Mouse (Mus musculus) layer of hippocampus, postnatal 36 days (tissue): ENCODE results near the gene Lman2. TPM values are rescaled to one million over a fixed set of nuclear protein-coding genes. Genes with fewer than 3 reads are reported as not detected.

Experiments
- DNase-seq, 2 experiments: peaks; one replicate each; pipeline ENCODE4 v3.0.0; 2022
- total RNA-seq, 2 experiments: library from RNA; stranded (reverse); gene quantifications; 2 replicates each; pipeline ENCODE4 v1.2.3; 2021

Gene Lman2
- total RNA-seq: 10 to 100 TPM; 58.3 to 70.5 TPM

DNA sequence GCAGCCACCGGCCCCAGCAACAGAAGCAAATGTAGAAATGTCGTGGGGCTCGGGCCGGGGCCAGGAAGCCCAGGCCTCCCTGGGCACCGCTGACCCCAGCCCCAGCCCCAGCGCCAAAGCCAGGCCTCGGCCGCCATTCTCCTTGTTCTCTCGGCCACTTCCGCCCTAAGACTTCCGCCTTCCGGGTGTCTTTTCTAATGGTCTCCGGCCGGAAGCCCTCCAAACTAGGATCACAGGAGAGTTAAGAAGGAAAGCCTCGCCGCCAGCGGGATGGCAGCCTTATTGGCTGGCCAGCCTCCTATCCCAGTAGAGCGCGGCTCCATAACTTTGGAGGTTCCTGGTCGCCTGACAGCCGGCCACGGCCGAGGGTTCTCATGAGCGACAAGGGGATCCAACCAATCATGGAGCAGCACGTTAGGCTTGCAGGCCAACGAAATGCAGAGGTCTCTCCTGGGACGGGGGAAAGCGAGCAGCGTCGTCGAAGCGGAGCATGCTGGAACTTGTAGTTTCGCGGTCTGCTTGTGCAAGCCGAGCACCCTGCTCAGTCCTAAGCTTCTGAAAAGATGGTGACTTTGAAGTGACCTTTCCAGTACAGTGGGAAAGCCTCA is at the start of gene Lman2:
TSS of gene Lman2 (minus strand) at position 331 of the 608 bp plus-strand sequence.
- peak; percentile 97 to 98 for DNase-seq

DNA sequence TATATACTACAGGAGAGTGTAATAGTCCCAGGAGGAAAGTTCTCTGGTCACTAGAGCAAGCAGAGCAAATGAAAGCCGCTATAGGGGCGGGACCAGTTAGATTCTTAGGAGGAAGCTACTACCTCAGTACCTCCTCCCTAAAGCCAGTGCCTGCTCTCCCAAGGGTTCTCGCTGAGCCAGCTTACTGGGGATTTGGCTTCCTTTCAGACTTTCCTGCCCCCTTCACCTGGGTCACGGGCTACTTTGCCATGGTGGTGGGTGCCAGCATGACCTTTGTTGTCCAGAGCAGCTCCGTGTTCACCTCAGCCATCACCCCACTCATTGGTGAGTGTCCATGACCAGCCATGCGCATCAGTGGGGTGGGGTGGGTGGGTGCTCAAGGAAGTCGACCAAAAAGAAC is 49.2 kb upstream of the Lman2 start:
- no peak for DNase-seq

- no peak for DNase-seq
These were observed 46.0 kb upstream of the Lman2 start for GRCm38 (mm10) chr13:55408546-55409120.

- no peak for DNase-seq
These were observed 44.8 kb upstream of the Lman2 start for GRCm38 (mm10) chr13:55407341-55407740.

GRCm38 (mm10) chr13:55405783-55406390 is 43.3 kb upstream of the Lman2 start:
- no peak for DNase-seq

GRCm38 (mm10) chr13:55404853-55405782 is 42.5 kb upstream of the Lman2 start:
- peak; percentile 67 to 77 for DNase-seq

DNA sequence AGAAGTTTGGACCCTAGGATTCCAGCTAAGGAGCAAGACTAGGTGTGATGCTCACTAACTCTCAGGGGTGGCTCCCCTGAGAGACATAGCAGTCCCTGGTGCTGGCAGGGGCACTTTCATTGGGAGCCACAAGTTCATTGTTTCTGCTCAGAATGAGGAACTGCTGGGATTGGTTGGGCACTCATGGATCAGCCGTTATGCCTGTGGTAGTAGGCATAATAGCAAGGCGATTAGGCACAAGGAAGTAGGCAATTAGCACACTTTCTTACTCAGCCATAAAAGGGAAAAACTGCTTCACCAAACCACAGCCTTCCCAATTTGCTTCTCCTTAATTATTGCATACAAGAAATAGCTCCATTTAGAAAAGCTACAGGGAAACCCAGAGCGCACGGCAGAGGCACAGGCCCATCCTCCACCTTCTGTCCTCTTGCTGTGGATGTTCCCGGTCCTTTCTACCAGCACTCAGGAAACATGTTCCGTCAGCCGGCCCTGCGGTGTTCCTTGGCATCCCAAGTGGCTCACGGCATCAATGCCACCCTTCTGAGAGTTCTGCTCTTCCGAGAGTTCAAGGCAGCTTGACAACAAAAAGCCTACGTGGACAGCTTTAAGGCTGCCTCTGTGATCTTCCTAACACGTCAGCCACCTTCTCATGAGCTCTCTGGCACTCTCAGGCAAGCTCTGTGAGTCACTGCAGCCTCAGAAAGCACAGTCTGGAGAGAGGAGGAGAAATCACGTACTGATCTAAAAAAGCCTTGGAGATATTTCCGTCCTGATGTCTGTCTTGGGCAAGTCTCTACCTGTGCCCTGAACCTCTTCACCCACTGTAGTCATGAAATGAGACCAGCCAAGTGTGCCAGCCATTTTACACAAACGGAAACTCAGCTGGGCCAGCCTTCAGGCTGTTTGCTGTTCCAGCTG is 41.6 kb upstream of the Lman2 start:
- peak in 1 of 2 experiments; percentile 36 for DNase-seq

- DNase-seq: no peak
These were observed 40.7 kb upstream of the Lman2 start for GRCm38 (mm10) chr13:55403266-55403665.

- no peak for DNase-seq
These were observed 37.4 kb upstream of the Lman2 start for GRCm38 (mm10) chr13:55400039-55400346.

DNA sequence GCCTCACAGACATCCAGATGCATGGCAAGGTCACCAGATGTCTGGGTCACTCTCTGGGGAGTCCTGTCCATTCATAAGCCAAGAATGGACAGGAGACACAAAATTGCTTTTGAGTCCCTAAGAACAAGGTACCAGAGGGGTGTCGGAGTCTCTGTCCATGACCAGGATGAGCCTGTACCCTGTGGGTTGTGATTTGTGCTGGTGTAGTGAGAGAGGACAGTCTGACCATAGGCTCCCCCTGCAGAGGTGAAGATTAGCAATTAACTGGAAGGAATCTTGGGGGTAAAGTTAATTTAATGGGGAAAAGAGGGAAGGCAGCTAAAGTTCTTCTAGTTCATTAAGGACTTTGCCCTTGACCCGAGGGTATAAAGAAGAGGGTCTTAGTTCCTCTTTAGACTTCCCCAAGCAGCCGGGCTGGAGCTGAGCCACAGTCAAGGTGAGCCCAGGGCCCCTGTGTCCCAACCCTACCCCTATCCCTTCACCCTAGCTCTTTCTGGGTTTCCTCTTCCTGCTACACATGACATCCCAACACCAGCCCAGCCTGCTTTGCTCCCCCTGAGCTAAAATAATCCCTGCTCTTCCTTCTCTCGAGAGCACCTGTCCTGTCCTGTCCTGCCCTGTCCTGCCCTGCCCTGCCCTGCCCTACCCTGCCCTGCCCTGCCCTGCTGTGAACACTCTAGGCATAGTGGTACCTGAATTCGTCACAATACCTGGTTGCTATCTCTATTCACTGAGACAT is 36.9 kb upstream of the Lman2 start:
- no peak for DNase-seq

GRCm38 (mm10) chr13:55398088-55398487 is 35.5 kb upstream of the Lman2 start, which contains the start of gene Slc34a1:
Gene Slc34a1, plus strand, starts transcription at chr13:55398187.
- DNase-seq: no peak

DNA sequence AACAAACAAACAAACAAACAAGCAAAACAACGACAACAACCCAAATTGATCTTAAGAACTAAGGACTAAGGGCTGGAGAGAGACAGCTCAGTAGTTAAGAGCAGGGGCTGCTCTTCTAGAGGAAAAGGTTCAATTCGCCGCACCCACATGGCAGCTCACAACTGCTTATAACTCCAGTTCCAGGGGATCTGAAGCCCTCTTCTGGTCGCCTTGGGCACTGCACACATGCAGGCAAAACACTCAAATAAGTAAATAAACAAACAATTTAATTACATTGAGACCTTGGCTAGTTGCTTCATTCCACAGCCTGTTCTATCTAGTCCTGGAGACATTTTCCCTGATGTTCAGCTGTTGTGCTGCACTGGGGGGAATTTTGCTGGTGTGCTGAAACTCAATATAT is 30.4 kb upstream of the Lman2 start:
- DNase-seq: no peak

- DNase-seq: no peak
These were observed 29.0 kb upstream of the Lman2 start for GRCm38 (mm10) chr13:55391626-55392029.

- DNase-seq: no peak
These were observed 28.1 kb upstream of the Lman2 start for GRCm38 (mm10) chr13:55390644-55391043.

- DNase-seq: peak; percentile 55 to 69
These were observed 19.2 kb upstream of the Lman2 start for GRCm38 (mm10) chr13:55381790-55382189.

GRCm38 (mm10) chr13:55378907-55379580 is 16.5 kb upstream of the Lman2 start:
- no peak for DNase-seq

DNA sequence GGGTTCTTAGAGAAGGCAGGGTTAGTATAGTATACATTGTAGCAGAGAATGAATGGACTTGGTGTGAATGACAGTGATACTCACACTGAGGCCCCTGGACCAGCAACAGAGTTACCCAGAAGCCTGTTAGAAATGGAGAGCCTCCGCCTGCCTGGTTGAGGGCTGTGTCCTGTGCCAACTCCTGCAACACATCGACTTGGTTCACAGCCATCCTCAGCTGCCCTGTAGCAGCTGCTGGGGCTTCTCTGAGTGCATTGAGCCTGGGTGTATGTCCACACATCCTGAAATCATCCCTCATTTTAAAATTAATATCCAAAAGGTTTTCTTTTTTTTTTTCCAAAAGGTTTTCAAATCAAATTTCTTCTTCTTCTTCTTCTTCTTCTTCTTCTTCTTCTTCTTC is 13.3 kb upstream of the Lman2 start:
- no peak for DNase-seq

- DNase-seq: no peak
These were observed 11.8 kb upstream of the Lman2 start for GRCm38 (mm10) chr13:55374206-55374924.

- DNase-seq: no peak
These were observed 9.2 kb upstream of the Lman2 start for GRCm38 (mm10) chr13:55371740-55372139.
